Mouse (Mus musculus) naive thymus-derived CD4-positive, alpha-beta T cell, adult 2 months (primary cell): ENCODE data around the gene Fam189a1.

ENCODE experiments used
- DNase-seq: peaks from one replicate; pipeline ENCODE4 v3.0.0-alpha.2; 2011; ENCODE audit warnings: low read depth

The Fam189a1 gene

GRCm38 (mm10) chr7:65044280-65044679 is 112.1 kb downstream of the Fam189a1 start:
- DNase-seq, result no peak

GRCm38 (mm10) chr7:65041106-65041505 is 115.3 kb downstream of the Fam189a1 start:
- DNase-seq, result no peak

GRCm38 (mm10) chr7:65031741-65032140 is 124.6 kb downstream of the Fam189a1 start:
- no peak for DNase-seq

- no peak for DNase-seq
Measured at GRCm38 (mm10) chr7:65031195-65031594, 125.2 kb downstream of the Fam189a1 start.

GRCm38 (mm10) chr7:65029985-65030384 is 126.4 kb downstream of the Fam189a1 start:
- no peak for DNase-seq

- no peak for DNase-seq
Measured at GRCm38 (mm10) chr7:65021298-65021697, 135.1 kb downstream of the Fam189a1 start.

- no peak for DNase-seq
Measured at GRCm38 (mm10) chr7:65018036-65018679, 138.2 kb downstream of the Fam189a1 start.

GRCm38 (mm10) chr7:65017348-65017747 is 139.0 kb downstream of the Fam189a1 start:
- DNase-seq, result no peak

GRCm38 (mm10) chr7:65011133-65011532 is 145.2 kb downstream of the Fam189a1 start:
- peak; percentile 6 for DNase-seq

- peak; percentile 3 for DNase-seq
Measured at GRCm38 (mm10) chr7:65010275-65010674, 146.1 kb downstream of the Fam189a1 start.

GRCm38 (mm10) chr7:65005731-65006130 is 150.6 kb downstream of the Fam189a1 start:
- DNase-seq, result no peak

GRCm38 (mm10) chr7:64999718-65000214 is 156.6 kb downstream of the Fam189a1 start:
- no peak for DNase-seq

GRCm38 (mm10) chr7:64997743-64998142 is 158.6 kb downstream of the Fam189a1 start:
- DNase-seq, result no peak

- DNase-seq, result no peak
Measured at GRCm38 (mm10) chr7:64995946-64996444, 160.4 kb downstream of the Fam189a1 start.

- no peak for DNase-seq
Measured at GRCm38 (mm10) chr7:64989406-64989805, 167.0 kb downstream of the Fam189a1 start.

- no peak for DNase-seq
Measured at GRCm38 (mm10) chr7:64988015-64988414, 168.4 kb downstream of the Fam189a1 start.

GRCm38 (mm10) chr7:64984468-64985120 is 171.8 kb downstream of the Fam189a1 start:
- DNase-seq, result no peak

GRCm38 (mm10) chr7:64981511-64982235 is 174.7 kb downstream of the Fam189a1 start:
- no peak for DNase-seq

GRCm38 (mm10) chr7:64973590-64974262 is 182.6 kb downstream of the Fam189a1 start:
- no peak for DNase-seq

- no peak for DNase-seq
Measured at GRCm38 (mm10) chr7:64962128-64962527, 194.2 kb downstream of the Fam189a1 start.

- DNase-seq, result no peak
Measured at GRCm38 (mm10) chr7:64959087-64959486, 197.3 kb downstream of the Fam189a1 start.

- DNase-seq, result no peak
Measured at GRCm38 (mm10) chr7:64952181-64952580, 204.2 kb downstream of the Fam189a1 start.
